Mouse (Mus musculus) intestine, embryonic 16.5 days (tissue): ENCODE results near the gene Krtap9-1. TPM values are rescaled to one million over a fixed set of nuclear protein-coding genes. Genes with fewer than 3 reads are reported as not detected.
"Not testable (repeated sequence)": the region's sequence is repeated elsewhere in the genome, so short reads cannot be mapped to it uniquely, and the experiment has no call there.

Experiments used
- ATAC-seq: fragments of 200-750 bp; cut with Nextera tagmentation; 2 replicates; pipeline ENCODE4 v1.8.0; 2017; ENCODE audit warnings: moderate TSS enrichment, moderate library complexity
- H3K27ac ChIP-seq: fragments of 300-500 bp; sonication (generic); 2 replicates; pipeline ENCODE4 v1.5.1; 2014; ENCODE audit warnings: mild to moderate bottlenecking, low read length
- H3K27me3 ChIP-seq: fragments of 300-500 bp; sonication (generic); replicated peaks from 2 replicates; pipeline ENCODE4 v1.6.1; 2014; ENCODE audit warnings: low read length, control low read depth, mixed read lengths; ENCODE audit not compliant: control insufficient read depth, insufficient read depth
- H3K36me3 ChIP-seq: fragments of 300-500 bp; sonication (generic); 2 replicates; pipeline ENCODE4 v1.6.1; 2014; ENCODE audit warnings: low read length, control low read depth; ENCODE audit not compliant: control insufficient read depth, insufficient read depth
- H3K4me1 ChIP-seq: fragments of 300-500 bp; sonication (generic); 2 replicates; pipeline ENCODE4 v1.6.1; 2014; ENCODE audit warnings: low read length, control low read depth, mixed read lengths; ENCODE audit not compliant: control insufficient read depth, insufficient read depth
- H3K4me2 ChIP-seq: fragments of 300-500 bp; sonication (generic); 2 replicates; pipeline ENCODE4 v1.6.1; 2014; ENCODE audit warnings: low read depth, low read length, control low read depth
- H3K4me3 ChIP-seq: fragments of 300-500 bp; sonication (generic); 2 replicates; pipeline ENCODE4 v1.5.1; 2014; ENCODE audit warnings: mild to moderate bottlenecking, low read length
- H3K9ac ChIP-seq: fragments of 300-500 bp; sonication (generic); 2 replicates; pipeline ENCODE4 v1.6.1; 2014; ENCODE audit warnings: low read depth, low read length
- H3K9me3 ChIP-seq: fragments of 300-500 bp; sonication (generic); 2 replicates; pipeline ENCODE4 v1.6.1; 2016; ENCODE audit warnings: low read length, control low read depth; ENCODE audit not compliant: control insufficient read depth
- WGBS: fragments of 180-500 bp; shearing (Covaris S2); extraction: QIAGEN DNeasy Blood & Tissue Kit; methylation state at CpG from one replicate; pipeline ENCODE4 v1.1.7; 2014; 5-methylcytosine and 5-hydroxymethylcytosine counted together
- polyA plus RNA-seq: library from polyadenylated mRNA; unstranded; fragments of >200 nt; fragmentation: Nextera tagmentation; extraction: Ambion mirVana; gene quantifications from 2 replicates; pipeline ENCODE4 v1.2.1, GENCODE M21; 2015

Krtap9-1 gene
- polyA plus RNA-seq: not detected in 2 replicates

GRCm38 (mm10) chr11:99873089-99873488 is at the start of gene Krtap9-1:
Gene Krtap9-1 (plus strand): TSS chr11:99873389.
- H3K36me3 ChIP-seq, ATAC-seq, H3K27me3 ChIP-seq, H3K4me3 ChIP-seq, H3K27ac ChIP-seq, H3K9ac ChIP-seq, H3K4me2 ChIP-seq, H3K4me1 ChIP-seq, H3K9me3 ChIP-seq: not testable (repeated sequence)
- 88% methylated on average over 1 of the region's 1 CpGs for WGBS

- no peak for ATAC-seq
- no peak within 1 kb of the TSS for H3K27ac ChIP-seq
- no peaks in the 10 kb centered on the region for H3K4me1 ChIP-seq
- no peak within 1 kb of the TSS for H3K9ac ChIP-seq
- no peaks in the 10 kb centered on the region for H3K36me3 ChIP-seq
- H3K4me3 ChIP-seq: no peak within 1 kb of the TSS
- H3K4me2 ChIP-seq: no peak within 1 kb of the TSS
- 68% methylated on average over 1 of the region's 1 CpGs for WGBS
- no peaks in the 10 kb centered on the region for H3K9me3 ChIP-seq
- no peaks in the 10 kb centered on the region for H3K27me3 ChIP-seq
These were observed 35.2 kb upstream of the Krtap9-1 start, which contains the start of gene 2300003K06Rik for GRCm38 (mm10) chr11:99837966-99838365. Gene 2300003K06Rik (minus strand): TSS chr11:99838066.

- Histone ChIP-seq H3K27me3 (no peaks in the 10 kb centered on the region), H3K9me3 (no peaks in the 10 kb centered on the region), H3K4me3 (no peak overlapping the region), H3K36me3 (no peaks in the 10 kb centered on the region), H3K4me2 (no peak overlapping the region), H3K4me1 (no peaks in the 10 kb centered on the region), H3K9ac (no peak overlapping the region), H3K27ac (no peak overlapping the region)
- WGBS: 70% methylated on average over 1 of the region's 1 CpGs
- ATAC-seq: no peak
These were observed 31.0 kb upstream of the Krtap9-1 start for GRCm38 (mm10) chr11:99842185-99842584.

- Histone ChIP-seq H3K4me3 (no peak overlapping the region), H3K27ac (no peak overlapping the region), H3K9ac (no peak overlapping the region), H3K27me3 (no peaks in the 10 kb centered on the region), H3K36me3 (no peaks in the 10 kb centered on the region), H3K4me1 (no peaks in the 10 kb centered on the region), H3K4me2 (no peak overlapping the region), H3K9me3 (no peaks in the 10 kb centered on the region)
- no peak for ATAC-seq
- WGBS: 88% methylated on average over 2 of the region's 2 CpGs
These were observed 26.4 kb upstream of the Krtap9-1 start for GRCm38 (mm10) chr11:99846746-99847145.

GRCm38 (mm10) chr11:99851508-99851907 is 21.7 kb upstream of the Krtap9-1 start, which contains the start of gene Krtap4-16:
Gene Krtap4-16 (minus strand): TSS chr11:99851608.
- Histone ChIP-seq H3K9me3 (no peaks in the 10 kb centered on the region), H3K27ac (no peak within 1 kb of the TSS), H3K9ac (no peak within 1 kb of the TSS), H3K27me3 (no peaks in the 10 kb centered on the region), H3K4me2 (no peak within 1 kb of the TSS), H3K4me1 (no peaks in the 10 kb centered on the region), H3K4me3 (no peak within 1 kb of the TSS), H3K36me3 (no peaks in the 10 kb centered on the region)
- ATAC-seq: no peak

- ATAC-seq: no peak
- H3K4me3 ChIP-seq: no peak overlapping the region
- no peaks in the 10 kb centered on the region for H3K4me1 ChIP-seq
- WGBS: 55% methylated on average over 3 of the region's 3 CpGs
- no peak overlapping the region for H3K4me2 ChIP-seq
- no peaks in the 10 kb centered on the region for H3K36me3 ChIP-seq
- no peak overlapping the region for H3K9ac ChIP-seq
- H3K9me3 ChIP-seq: no peaks in the 10 kb centered on the region
- no peaks in the 10 kb centered on the region for H3K27me3 ChIP-seq
- H3K27ac ChIP-seq: no peak overlapping the region
These were observed 19.1 kb upstream of the Krtap9-1 start for GRCm38 (mm10) chr11:99854121-99854520.

GRCm38 (mm10) chr11:99857617-99858016 is 15.6 kb upstream of the Krtap9-1 start, which contains the start of gene Gm11568:
Gene Gm11568 (plus strand): TSS chr11:99857917.
- H3K9me3 ChIP-seq: no peaks in the 10 kb centered on the region
- H3K4me3 ChIP-seq: no peak within 1 kb of the TSS
- no peak within 1 kb of the TSS for H3K9ac ChIP-seq
- H3K36me3 ChIP-seq: no peaks in the 10 kb centered on the region
- H3K4me2 ChIP-seq: no peak within 1 kb of the TSS
- ATAC-seq: no peak
- no peak within 1 kb of the TSS for H3K27ac ChIP-seq
- H3K27me3 ChIP-seq: no peaks in the 10 kb centered on the region
- no peaks in the 10 kb centered on the region for H3K4me1 ChIP-seq
- WGBS: 86% methylated on average over 2 of the region's 2 CpGs

- Histone ChIP-seq H3K9me3 (no peaks in the 10 kb centered on the region), H3K27ac (no peak overlapping the region), H3K4me2 (no peak overlapping the region), H3K4me3 (no peak overlapping the region), H3K27me3 (no peaks in the 10 kb centered on the region), H3K9ac (no peak overlapping the region), H3K4me1 (no peaks in the 10 kb centered on the region), H3K36me3 (no peaks in the 10 kb centered on the region)
- ATAC-seq: no peak
- WGBS: 76% methylated on average over 2 of the region's 2 CpGs
These were observed 14.4 kb upstream of the Krtap9-1 start for GRCm38 (mm10) chr11:99858761-99859160.

GRCm38 (mm10) chr11:99864176-99864575 is 9.0 kb upstream of the Krtap9-1 start, which contains the start of gene Gm11559:
Gene Gm11559 (plus strand): TSS chr11:99864476.
- not testable (repeated sequence) for H3K27ac ChIP-seq, H3K9ac ChIP-seq, H3K4me3 ChIP-seq, H3K27me3 ChIP-seq, H3K4me2 ChIP-seq, H3K9me3 ChIP-seq, ATAC-seq, H3K4me1 ChIP-seq, H3K36me3 ChIP-seq
- 74% methylated on average over 1 of the region's 1 CpGs for WGBS

- H3K36me3 ChIP-seq, H3K9me3 ChIP-seq, H3K4me1 ChIP-seq, H3K27me3 ChIP-seq, ATAC-seq, H3K27ac ChIP-seq, H3K4me2 ChIP-seq, H3K4me3 ChIP-seq, H3K9ac ChIP-seq: not testable (repeated sequence)
- 41% methylated on average over 1 of the region's 1 CpGs for WGBS
These were observed 5.7 kb downstream of the Krtap9-1 start, which contains the start of gene Gm11567 for GRCm38 (mm10) chr11:99878887-99879286. Gene Gm11567 (plus strand): TSS chr11:99879187.
